Mouse (Mus musculus): ENCODE measurements around the gene Cept1.

DNA sequence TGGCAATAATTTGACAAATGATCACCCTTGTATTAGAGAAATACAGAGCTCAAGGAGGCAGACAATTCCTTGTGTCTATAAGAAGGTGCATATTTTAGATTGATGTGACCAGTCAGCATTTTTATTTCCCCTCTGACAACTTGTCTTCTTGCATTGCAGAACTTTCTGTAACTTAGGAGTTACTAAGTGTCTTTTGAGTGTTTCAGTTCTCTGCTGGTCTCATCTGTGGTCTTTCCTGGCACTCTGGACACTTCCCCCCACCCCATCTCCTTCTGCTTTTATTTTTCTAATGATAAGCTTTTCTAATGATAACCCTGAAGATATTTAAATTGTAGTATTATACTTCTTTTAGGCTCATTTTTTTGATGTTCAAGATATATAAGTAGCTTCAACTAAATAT, 10.7 kb upstream of the Cept1 start:
- TF ChIP-seq CEBPB (IDR thresholded peaks at IDR 0.05; ENCODE audit: insufficient read depth, poor library complexity, severe bottlenecking) (no peak), TCF12 (IDR thresholded peaks at IDR 0.05; ENCODE audit: insufficient read depth, poor library complexity, severe bottlenecking) (no peak), USF1 (IDR thresholded peaks at IDR 0.05; ENCODE audit: low read depth) (no peak), MAX (IDR thresholded peaks at IDR 0.05; ENCODE audit: low read depth) (no peak), POLR2AphosphoS2 (IDR thresholded peaks at IDR 0.05; ENCODE audit: insufficient read length, low read depth) (no peak), POLR2A (IDR thresholded peaks at IDR 0.05; ENCODE audit: insufficient read length, low read depth) (no peak), MYOD1 (IDR thresholded peaks at IDR 0.05; ENCODE audit: control insufficient read depth in 1 of 3, insufficient read length in 2 of 3, low read depth in 2 of 3) (no peak), E2F4 (IDR thresholded peaks at IDR 0.05; ENCODE audit: insufficient read depth) (no peak), SRF (IDR thresholded peaks at IDR 0.05; ENCODE audit: control insufficient read depth, insufficient read length, low read depth) (no peak), MYOG (IDR thresholded peaks at IDR 0.05; ENCODE audit: control insufficient read depth in 1 of 3, insufficient read depth in 1 of 3, insufficient read length in 2 of 3, low read depth in 2 of 3) (no peak), TCF3 (IDR thresholded peaks at IDR 0.05; ENCODE audit: insufficient read length, low read depth) (no peak), REST (IDR thresholded peaks at IDR 0.05; ENCODE audit: insufficient read depth, insufficient read length) (no peak)
